Mouse (Mus musculus): ENCODE measurements around the gene Pttg1ip. TPM values are rescaled to one million over a fixed set of nuclear protein-coding genes. Genes with fewer than 3 reads are reported as not detected.

Gene Pttg1ip
- polyA plus RNA-seq, 2 experiments, result 117 to 138 TPM

- 79% methylated on average over 7 of the region's 7 CpGs for WGBS
- Histone ChIP-seq H3K27me3 (ENCODE audit: control insufficient read depth, insufficient read depth, low read length) (no peaks in the 10 kb centered on the region), H3K9me3 (ENCODE audit: control insufficient read depth, low read length) (no peaks in the 10 kb centered on the region), H3K4me1 (ENCODE audit: control insufficient read depth, insufficient read depth, low read length) (no peaks in the 10 kb centered on the region), H3K4me3 (replicated peaks; ENCODE audit: low read length) (no peak overlapping the region), H3K27ac (replicated peaks; ENCODE audit: low read depth, low read length) (no peak overlapping the region), H3K36me3 (ENCODE audit: control insufficient read depth, insufficient read depth, low read length) (no peaks in the 10 kb centered on the region), H3K9ac (ENCODE audit: low read depth, low read length, severe bottlenecking) (no peak overlapping the region), H3K4me2 (replicated peaks; ENCODE audit: low read depth, low read length, severe bottlenecking) (no peak overlapping the region)
- no peak for TF ChIP-seq POLR2A (IDR thresholded peaks at IDR 0.05; ENCODE audit: borderline replicate concordance, extremely low read depth, insufficient read depth, insufficient read length)
- no peak for DNase-seq (ENCODE audit: low spot score)
- no peak for ATAC-seq (ENCODE audit: low FRiP score, low read depth)
Measured at GRCm38 (mm10) chr10:77539320-77539945, 42.1 kb upstream of the Pttg1ip start.

GRCm38 (mm10) chr10:77540576-77541102 is 40.9 kb upstream of the Pttg1ip start:
- TF ChIP-seq POLR2A (IDR thresholded peaks at IDR 0.05; ENCODE audit: borderline replicate concordance, extremely low read depth, insufficient read depth, insufficient read length), result no peak
- no peak overlapping the region for H3K27ac ChIP-seq (replicated peaks; ENCODE audit: low read depth, low read length)
- 83% methylated on average over 4 of the region's 4 CpGs for WGBS
- H3K4me3 ChIP-seq (replicated peaks; ENCODE audit: low read length), result no peak overlapping the region
- no peak for ATAC-seq (ENCODE audit: low FRiP score, low read depth)
- H3K27me3 ChIP-seq (ENCODE audit: control insufficient read depth, insufficient read depth, low read length), result no peaks in the 10 kb centered on the region
- H3K9me3 ChIP-seq (ENCODE audit: control insufficient read depth, low read length), result no peaks in the 10 kb centered on the region
- H3K36me3 ChIP-seq (ENCODE audit: control insufficient read depth, insufficient read depth, low read length), result no peaks in the 10 kb centered on the region
- DNase-seq (ENCODE audit: low spot score), result no peak
- H3K9ac ChIP-seq (ENCODE audit: low read depth, low read length, severe bottlenecking), result no peak overlapping the region
- no peak overlapping the region for H3K4me2 ChIP-seq (replicated peaks; ENCODE audit: low read depth, low read length, severe bottlenecking)
- no peaks in the 10 kb centered on the region for H3K4me1 ChIP-seq (ENCODE audit: control insufficient read depth, insufficient read depth, low read length)

- H3K27ac ChIP-seq (replicated peaks; ENCODE audit: low read depth, low read length), result no peak overlapping the region
- no peak overlapping the region for H3K4me2 ChIP-seq (replicated peaks; ENCODE audit: low read depth, low read length, severe bottlenecking)
- H3K36me3 ChIP-seq (ENCODE audit: control insufficient read depth, insufficient read depth, low read length), result no peaks in the 10 kb centered on the region
- no peak for DNase-seq (ENCODE audit: low spot score)
- H3K27me3 ChIP-seq (ENCODE audit: control insufficient read depth, insufficient read depth, low read length), result no peaks in the 10 kb centered on the region
- H3K4me3 ChIP-seq (replicated peaks; ENCODE audit: low read length), result no peak overlapping the region
- H3K4me1 ChIP-seq (ENCODE audit: control insufficient read depth, insufficient read depth, low read length), result no peaks in the 10 kb centered on the region
- WGBS, result 82% methylated on average over 10 of the region's 10 CpGs
- no peak for TF ChIP-seq POLR2A (IDR thresholded peaks at IDR 0.05; ENCODE audit: borderline replicate concordance, extremely low read depth, insufficient read depth, insufficient read length)
- no peak for ATAC-seq (ENCODE audit: low FRiP score, low read depth)
- no peaks in the 10 kb centered on the region for H3K9me3 ChIP-seq (ENCODE audit: control insufficient read depth, low read length)
- H3K9ac ChIP-seq (ENCODE audit: low read depth, low read length, severe bottlenecking), result no peak overlapping the region
Measured at GRCm38 (mm10) chr10:77541864-77542666, 39.5 kb upstream of the Pttg1ip start.

GRCm38 (mm10) chr10:77543226-77543625 is 38.3 kb upstream of the Pttg1ip start:
- H3K27ac ChIP-seq (replicated peaks; ENCODE audit: low read depth, low read length), result no peak overlapping the region
- no peaks in the 10 kb centered on the region for H3K4me1 ChIP-seq (ENCODE audit: control insufficient read depth, insufficient read depth, low read length)
- no peaks in the 10 kb centered on the region for H3K9me3 ChIP-seq (ENCODE audit: control insufficient read depth, low read length)
- no peak for DNase-seq (ENCODE audit: low spot score)
- H3K9ac ChIP-seq (ENCODE audit: low read depth, low read length, severe bottlenecking), result no peak overlapping the region
- no peaks in the 10 kb centered on the region for H3K36me3 ChIP-seq (ENCODE audit: control insufficient read depth, insufficient read depth, low read length)
- 44% methylated on average over 7 of the region's 7 CpGs for WGBS
- no peak for TF ChIP-seq POLR2A (IDR thresholded peaks at IDR 0.05; ENCODE audit: borderline replicate concordance, extremely low read depth, insufficient read depth, insufficient read length)
- H3K27me3 ChIP-seq (ENCODE audit: control insufficient read depth, insufficient read depth, low read length), result no peaks in the 10 kb centered on the region
- H3K4me2 ChIP-seq (replicated peaks; ENCODE audit: low read depth, low read length, severe bottlenecking), result no peak overlapping the region
- no peak overlapping the region for H3K4me3 ChIP-seq (replicated peaks; ENCODE audit: low read length)
- ATAC-seq (ENCODE audit: low FRiP score, low read depth), result no peak

GRCm38 (mm10) chr10:77544916-77545315 is 36.6 kb upstream of the Pttg1ip start:
- DNase-seq (ENCODE audit: low spot score), result no peak
- Histone ChIP-seq H3K4me3 (replicated peaks; ENCODE audit: low read length) (no peak overlapping the region), H3K9ac (ENCODE audit: low read depth, low read length, severe bottlenecking) (no peak overlapping the region), H3K4me1 (ENCODE audit: control insufficient read depth, insufficient read depth, low read length) (no peaks in the 10 kb centered on the region), H3K9me3 (ENCODE audit: control insufficient read depth, low read length) (no peaks in the 10 kb centered on the region), H3K36me3 (ENCODE audit: control insufficient read depth, insufficient read depth, low read length) (no peaks in the 10 kb centered on the region), H3K27me3 (ENCODE audit: control insufficient read depth, insufficient read depth, low read length) (no peaks in the 10 kb centered on the region), H3K4me2 (replicated peaks; ENCODE audit: low read depth, low read length, severe bottlenecking) (no peak overlapping the region), H3K27ac (replicated peaks; ENCODE audit: low read depth, low read length) (no peak overlapping the region)
- ATAC-seq (ENCODE audit: low FRiP score, low read depth), result no peak
- no peak for TF ChIP-seq POLR2A (IDR thresholded peaks at IDR 0.05; ENCODE audit: borderline replicate concordance, extremely low read depth, insufficient read depth, insufficient read length)
- 68% methylated on average over 5 of the region's 5 CpGs for WGBS

Measured in limb, embryonic 14.5 days (tissue).